Mouse (Mus musculus) 3T3-L1 (cell line): ENCODE data around the gene Hjurp.
"Not testable (repeated sequence)": the region's sequence is repeated elsewhere in the genome, so short reads cannot be mapped to it uniquely, and the experiment has no call there.

Experiments used
- DNase-seq: peaks from one replicate; pipeline ENCODE4 v3.0.0-alpha.2; 2015; ENCODE audit warnings: low read depth, low spot score

Hjurp gene

DNA sequence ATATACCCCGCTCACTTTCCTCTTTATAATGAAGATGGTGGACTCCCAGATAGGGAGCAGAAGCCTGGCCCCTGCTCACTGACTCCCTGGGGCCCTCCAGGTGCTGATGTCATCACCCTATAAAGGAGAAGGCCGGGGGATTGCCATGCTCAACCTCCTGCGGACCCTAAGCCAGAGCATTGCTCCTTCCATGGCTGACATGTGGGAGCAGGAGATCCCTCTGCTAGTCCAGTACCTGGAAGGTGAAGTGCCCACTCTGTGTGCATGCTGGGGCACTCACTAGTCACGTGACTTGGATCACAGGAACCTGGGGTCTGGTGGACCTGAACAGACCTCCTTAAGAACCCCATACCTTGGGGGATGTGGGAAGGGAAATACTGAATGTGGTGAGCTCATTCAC, 36.9 kb downstream of the Hjurp start:
- DNase-seq = no peak

DNA sequence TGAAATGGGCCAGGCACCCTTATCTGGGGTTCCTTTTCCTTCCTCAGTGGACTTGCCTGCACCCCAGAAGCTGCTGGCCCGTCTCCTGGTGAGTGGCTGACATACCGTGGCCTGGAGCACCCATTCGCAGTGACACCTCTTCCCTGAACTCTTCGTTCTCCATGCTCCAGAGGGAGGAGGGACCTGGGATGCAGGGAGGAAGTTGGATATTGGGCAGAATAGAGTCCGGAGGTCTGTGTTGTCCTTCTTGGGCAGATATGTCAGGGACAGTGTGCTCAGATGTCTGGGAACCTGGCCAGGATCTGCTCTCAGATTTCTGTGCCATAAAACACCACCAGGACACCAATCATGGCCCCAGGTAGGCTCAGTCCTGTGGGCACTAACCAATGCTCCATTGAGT, 37.4 kb downstream of the Hjurp start:
- DNase-seq = no peak

DNA sequence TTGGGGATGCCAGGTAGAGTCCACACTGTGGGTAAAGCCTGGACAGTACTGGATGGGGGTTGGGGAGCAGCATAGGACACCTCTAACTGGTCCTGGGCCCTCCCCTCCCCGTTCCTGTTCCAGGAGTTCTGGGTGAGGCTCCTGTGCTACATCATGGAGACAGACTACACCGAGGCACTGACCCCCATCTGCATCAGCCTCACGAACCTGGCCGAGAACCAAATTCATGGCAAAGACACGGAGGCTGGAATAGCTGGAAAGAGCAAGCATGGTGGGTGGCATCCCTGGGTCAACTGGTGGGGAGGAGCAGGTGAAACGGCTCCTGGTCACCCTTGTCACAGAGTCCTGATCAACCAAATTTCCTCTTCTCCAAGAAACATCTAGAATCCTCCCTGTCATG, 38.7 kb downstream of the Hjurp start:
- no peak for DNase-seq

- no peak for DNase-seq
Observed at GRCm38 (mm10) chr1:88237311-88237710, 40.1 kb downstream of the Hjurp start.

DNA sequence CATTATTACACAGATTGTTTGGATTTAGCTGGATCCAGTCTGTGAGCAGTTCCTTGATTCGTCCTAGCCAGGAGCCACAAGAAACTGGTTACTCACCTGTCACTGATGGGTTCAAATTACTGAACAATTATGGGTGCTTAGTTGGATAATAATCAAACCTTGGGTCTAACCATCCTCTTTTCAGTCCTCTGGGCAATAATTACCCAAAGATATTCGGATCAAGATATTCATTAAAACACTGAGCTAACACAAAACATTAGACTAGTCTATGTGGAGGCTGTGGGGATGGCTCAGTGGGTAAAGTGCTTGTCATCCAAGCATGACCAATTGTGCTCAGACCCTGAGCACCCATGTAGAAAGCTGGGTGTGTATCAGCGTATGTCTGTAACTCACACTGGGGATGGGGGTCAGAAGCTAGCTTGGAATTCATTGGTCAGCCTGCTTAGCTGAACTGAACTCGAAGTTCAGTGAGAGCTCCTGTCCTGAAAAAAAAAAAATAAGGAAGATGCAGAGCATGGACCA, 41.5 kb downstream of the Hjurp start:
- no peak for DNase-seq

DNA sequence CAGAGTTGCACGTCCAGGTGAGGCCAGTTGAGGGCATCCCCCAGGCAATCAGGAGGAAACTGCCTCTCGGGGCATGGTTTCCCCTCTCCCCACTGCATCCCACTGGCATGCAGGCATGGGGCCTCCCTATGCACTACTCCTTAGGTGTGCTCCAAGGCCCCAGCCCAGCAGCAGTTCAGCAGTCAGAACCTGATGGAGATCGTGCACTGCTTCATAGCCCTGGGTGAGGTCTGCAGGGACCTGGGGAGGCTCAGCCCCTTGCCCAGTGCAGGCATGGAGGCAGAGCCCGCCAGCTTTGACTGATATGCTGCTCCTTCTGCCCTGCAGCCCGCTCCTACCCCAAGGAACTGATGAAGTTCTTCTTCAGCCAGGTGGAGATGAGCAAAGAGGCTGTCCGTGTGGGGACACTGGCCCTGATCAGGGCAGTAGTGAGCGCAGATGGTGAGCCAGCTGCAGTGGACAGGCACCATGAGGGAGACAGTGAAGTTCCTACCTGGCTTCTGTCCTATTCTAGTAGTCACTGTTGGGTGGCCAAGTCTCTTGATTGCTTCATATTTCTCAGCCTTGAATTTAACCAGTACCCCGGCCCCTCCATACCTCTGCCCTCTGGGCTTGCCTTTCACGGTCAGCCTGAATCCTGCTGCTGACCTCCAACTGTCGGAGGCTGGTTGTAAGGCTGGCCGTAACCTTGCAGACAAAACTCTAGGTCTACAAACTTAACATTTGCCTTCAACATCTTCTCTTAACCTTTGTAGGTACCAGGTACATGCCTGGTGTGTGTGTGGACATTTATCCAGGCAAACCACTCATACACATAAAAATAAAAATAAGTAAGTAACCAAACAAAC, 42.2 kb downstream of the Hjurp start:
- no peak for DNase-seq

DNA sequence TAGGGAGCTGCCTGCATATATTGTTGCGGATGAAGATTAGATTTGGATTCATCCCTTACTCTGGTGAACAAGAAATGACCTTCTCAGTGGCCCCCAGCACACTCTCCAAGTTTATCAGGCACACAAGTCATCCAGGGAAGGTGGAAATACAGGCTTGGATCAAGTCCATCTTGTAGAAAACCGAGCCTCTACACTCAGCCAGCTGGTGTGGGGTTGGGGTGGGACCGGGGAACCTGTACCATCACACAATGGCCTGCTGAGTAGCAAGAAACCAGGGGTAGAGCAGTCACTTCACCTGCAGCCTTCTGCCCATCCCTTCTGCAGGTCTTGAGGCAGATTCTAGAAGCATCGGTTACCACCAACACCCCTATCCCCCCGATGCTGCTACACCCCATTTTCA, 42.8 kb downstream of the Hjurp start:
- no peak for DNase-seq

GRCm38 (mm10) chr1:88234248-88234610, 43.2 kb downstream of the Hjurp start:
- no peak for DNase-seq

DNA sequence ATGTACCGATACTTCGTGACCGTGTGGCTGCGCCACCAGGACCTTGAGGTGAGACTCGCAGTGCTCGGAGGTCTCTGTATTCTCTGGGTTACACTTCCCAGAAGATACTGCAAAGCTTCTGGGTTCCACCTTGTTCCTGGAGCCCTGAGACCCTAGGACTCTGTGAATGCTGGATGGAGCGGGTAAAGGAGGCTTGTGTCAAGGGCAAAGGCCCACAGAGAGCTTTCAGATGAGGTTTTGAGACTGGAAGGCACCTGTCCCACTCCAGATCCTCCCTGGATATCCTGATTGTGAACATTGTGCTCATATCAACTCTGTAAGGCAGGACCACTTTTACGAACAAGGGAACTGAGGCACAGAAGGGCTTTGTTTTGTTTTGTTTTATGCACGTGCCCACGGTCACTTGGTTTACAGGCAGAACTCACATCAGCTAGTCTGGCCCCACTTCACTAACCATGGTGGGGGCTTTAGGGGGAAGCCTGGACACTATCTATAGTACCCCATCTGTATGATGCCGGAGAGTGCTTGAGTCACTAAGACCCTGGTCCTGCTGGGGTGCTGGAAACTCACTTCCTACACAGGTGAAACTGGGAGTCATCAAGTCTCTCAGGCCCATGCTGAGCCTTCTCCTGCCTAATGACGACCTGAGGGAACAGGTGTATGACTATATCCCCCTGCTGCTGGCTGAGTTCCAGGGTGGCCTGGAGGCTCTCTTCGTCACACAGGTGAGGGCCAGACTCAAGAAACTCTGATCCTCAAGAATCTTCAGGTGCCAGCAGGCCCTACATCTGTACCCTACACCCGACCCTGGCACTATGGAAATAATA, 43.8 kb downstream of the Hjurp start:
- DNase-seq = no peak

DNA sequence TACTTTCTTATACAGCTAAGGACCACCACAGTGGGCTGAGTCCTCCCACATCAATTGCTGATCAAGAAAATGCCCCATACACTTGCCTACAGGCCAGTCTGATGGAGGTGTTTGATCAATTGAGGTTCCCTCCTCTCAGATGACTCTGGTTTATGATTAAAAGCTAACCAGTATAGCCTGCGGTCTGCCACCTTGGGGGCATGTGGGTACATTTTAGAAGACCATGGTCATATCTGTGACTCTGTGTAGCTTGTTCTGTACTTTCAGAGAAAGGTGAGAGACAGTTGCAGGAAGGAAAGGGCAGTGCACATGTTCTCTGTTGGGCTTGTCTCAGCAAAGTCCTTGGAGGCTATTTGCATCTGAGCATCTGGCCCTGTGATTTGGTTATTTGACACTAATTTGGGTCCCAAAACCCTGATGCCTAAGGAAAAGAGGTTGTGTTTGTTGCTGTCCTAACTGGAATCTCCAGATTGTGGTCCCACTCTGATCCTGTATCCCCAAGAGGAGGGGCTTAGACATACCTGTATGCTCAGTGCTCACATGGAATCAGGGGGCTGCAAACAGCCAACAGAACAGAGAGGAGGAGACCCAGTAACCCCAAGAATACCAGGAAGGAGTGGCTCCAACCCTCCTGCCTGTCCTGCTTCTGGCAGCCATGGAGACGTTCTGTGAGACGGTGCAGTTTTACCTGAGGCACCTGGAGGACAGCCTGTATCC, 44.6 kb downstream of the Hjurp start:
- no peak for DNase-seq

DNA sequence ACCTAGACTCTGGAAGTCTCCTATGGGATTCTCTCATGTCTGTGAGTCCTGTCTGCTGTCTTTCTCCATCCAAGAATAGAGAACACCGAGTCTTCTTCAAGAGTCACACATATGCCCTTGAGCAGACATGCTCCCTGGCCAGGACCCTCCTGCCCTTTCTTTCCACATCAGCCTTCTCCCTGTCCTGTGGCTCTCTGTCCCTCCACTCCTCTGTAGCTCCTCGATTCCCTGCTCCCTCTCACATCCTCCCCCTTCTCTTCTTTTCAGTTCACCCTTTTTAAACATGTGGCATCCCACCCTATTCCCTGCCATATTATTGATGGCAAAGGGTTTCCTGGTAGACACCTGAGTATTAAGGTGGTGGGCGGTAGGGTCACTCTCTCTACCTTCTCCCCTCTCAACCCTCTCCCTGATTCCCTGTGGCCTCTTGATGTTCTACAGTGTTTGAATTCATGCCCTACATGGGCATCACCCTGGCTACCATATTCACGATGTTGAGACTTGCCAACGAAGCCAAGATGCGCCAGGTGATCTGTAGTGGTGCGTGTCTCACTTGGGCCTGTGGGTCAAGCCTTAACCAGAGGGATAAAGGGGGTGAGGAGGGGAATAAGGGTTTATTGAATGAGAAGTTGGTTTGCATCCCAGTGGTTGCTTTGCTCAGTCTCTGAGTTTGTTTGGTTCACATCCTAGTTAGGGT, 45.5 kb downstream of the Hjurp start:
- DNase-seq = no peak

GRCm38 (mm10) chr1:88230981-88231802, 46.2 kb downstream of the Hjurp start:
- no peak for DNase-seq

GRCm38 (mm10) chr1:88230421-88230820, 47.0 kb downstream of the Hjurp start:
- no peak for DNase-seq

- no peak for DNase-seq
Observed at GRCm38 (mm10) chr1:88229986-88230385, 47.4 kb downstream of the Hjurp start.

- no peak for DNase-seq
Observed at GRCm38 (mm10) chr1:88229566-88229965, 47.9 kb downstream of the Hjurp start.

GRCm38 (mm10) chr1:88228121-88228520, 49.3 kb downstream of the Hjurp start:
- DNase-seq = no peak

DNA sequence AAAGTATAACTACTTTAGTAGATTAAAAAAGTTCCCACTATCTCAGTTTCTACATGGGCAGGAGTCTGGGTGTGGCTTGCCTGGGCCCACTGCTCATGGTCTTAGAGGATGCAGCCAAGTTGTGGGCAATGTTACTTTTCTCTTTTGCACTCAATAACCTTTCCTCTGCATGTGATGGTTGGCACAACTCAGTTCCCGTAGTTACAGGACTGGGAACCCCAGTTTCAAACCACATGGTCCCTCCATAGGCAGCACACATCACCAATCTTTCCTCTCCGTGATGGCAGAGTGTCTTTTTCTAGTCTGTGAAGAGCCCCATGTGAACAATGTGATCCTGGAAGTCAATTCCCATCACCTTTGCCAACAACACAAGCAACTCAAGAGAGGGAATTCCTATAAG, 50.0 kb downstream of the Hjurp start:
- no peak for DNase-seq

- DNase-seq = no peak
Observed at GRCm38 (mm10) chr1:88226670-88227379, 50.6 kb downstream of the Hjurp start, which contains the start of gene Mroh2a. Gene Mroh2a, plus strand, starts transcription at chr1:88226986.

- DNase-seq = no peak
Observed at GRCm38 (mm10) chr1:88225741-88226140, 51.7 kb downstream of the Hjurp start.

GRCm38 (mm10) chr1:88225301-88225700, 52.1 kb downstream of the Hjurp start:
- DNase-seq = not testable (repeated sequence)
